Mouse (Mus musculus) kidney, embryonic 14.5 days (tissue): ENCODE results near the gene Clip1. TPM values are rescaled to one million over a fixed set of nuclear protein-coding genes. Genes with fewer than 3 reads are reported as not detected.

Experiments
- ATAC-seq: fragments of 200-750 bp; cut with Nextera tagmentation; 2 replicates; pipeline ENCODE4 v1.8.0; 2017; ENCODE audit warnings: moderate number of reproducible peaks, mild to moderate bottlenecking, moderate TSS enrichment, moderate library complexity; ENCODE audit not compliant: low FRiP score, low TSS enrichment
- H3K27ac ChIP-seq: fragments of 300-500 bp; sonication (generic); 2 replicates; pipeline ENCODE4 v1.5.1; 2014; ENCODE audit warnings: low read depth, mild to moderate bottlenecking, low read length, moderate library complexity, mixed read lengths
- H3K27me3 ChIP-seq: fragments of 300-500 bp; sonication (generic); 2 replicates; pipeline ENCODE4 v1.6.1; 2014; ENCODE audit warnings: mild to moderate bottlenecking, low read length; ENCODE audit not compliant: control insufficient read depth, insufficient read depth
- H3K36me3 ChIP-seq: fragments of 300-500 bp; sonication (generic); 2 replicates; pipeline ENCODE4 v1.6.1; 2014; ENCODE audit warnings: low read length, mixed read lengths; ENCODE audit not compliant: control insufficient read depth, insufficient read depth
- H3K4me1 ChIP-seq: fragments of 300-500 bp; sonication (generic); 2 replicates; pipeline ENCODE4 v1.6.1; 2014; ENCODE audit warnings: low read length, mixed read lengths; ENCODE audit not compliant: control insufficient read depth, insufficient read depth
- H3K4me2 ChIP-seq: fragments of 300-500 bp; sonication (generic); replicated peaks from 2 replicates; pipeline ENCODE4 v1.6.1; 2014; ENCODE audit warnings: low read depth, mild to moderate bottlenecking, low read length
- H3K4me3 ChIP-seq: fragments of 300-500 bp; sonication (generic); 2 replicates; pipeline ENCODE4 v1.5.1; 2014; ENCODE audit warnings: mild to moderate bottlenecking, low read length
- H3K9ac ChIP-seq: fragments of 300-500 bp; sonication (generic); 2 replicates; pipeline ENCODE4 v1.6.1; 2014; ENCODE audit warnings: low read depth, mild to moderate bottlenecking, low read length, moderate library complexity
- H3K9me3 ChIP-seq: fragments of 300-500 bp; sonication (generic); 2 replicates; pipeline ENCODE4 v1.6.1; 2016; ENCODE audit warnings: low read length; ENCODE audit not compliant: control insufficient read depth
- WGBS: fragments of 180-500 bp; shearing (Covaris S2); extraction: QIAGEN DNeasy Blood & Tissue Kit; methylation state at CpG from one replicate; pipeline ENCODE4 v1.1.7; 2014; 5-methylcytosine and 5-hydroxymethylcytosine counted together
- polyA plus RNA-seq: library from polyadenylated mRNA; unstranded; fragments of >200 nt; fragmentation: Nextera tagmentation; extraction: Ambion mirVana; gene quantifications from 2 replicates; pipeline ENCODE4 v1.2.1, GENCODE M21; 2014

Gene Clip1
- polyA plus RNA-seq, 1 experiment from 2014 or later: 32.6 TPM

DNA sequence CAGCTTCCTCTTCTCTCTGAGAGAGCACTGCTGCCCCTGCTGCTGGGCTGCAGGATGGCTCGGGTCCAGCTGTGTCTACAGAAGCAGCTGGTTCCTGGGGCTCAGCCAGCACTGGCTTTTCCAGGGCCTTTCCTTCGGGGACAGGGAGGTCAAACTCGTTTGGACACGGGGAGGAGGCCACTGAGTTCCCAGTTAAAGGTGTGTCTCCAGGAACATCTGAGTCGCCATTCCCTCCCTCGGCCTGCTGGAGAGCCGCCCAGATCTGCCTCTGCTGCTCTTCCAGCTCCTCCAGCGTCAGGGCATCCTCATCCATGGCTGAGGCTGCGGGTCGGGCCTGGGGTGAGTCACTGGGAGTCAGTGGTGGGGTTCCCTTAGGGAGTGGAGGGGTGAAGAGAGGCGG, 16.2 kb upstream of the Clip1 start:
- no peak overlapping the region for H3K9ac ChIP-seq
- no peak overlapping the region for H3K27ac ChIP-seq
- no peak for ATAC-seq
- no peak overlapping the region for H3K4me3 ChIP-seq
- peaks cover 68% of the 10 kb centered on the region for H3K36me3 ChIP-seq
- WGBS: 73% methylated on average over 11 of the region's 11 CpGs
- no peaks in the 10 kb centered on the region for H3K9me3 ChIP-seq
- no peak overlapping the region for H3K4me2 ChIP-seq
- no peaks in the 10 kb centered on the region for H3K27me3 ChIP-seq
- no peaks in the 10 kb centered on the region for H3K4me1 ChIP-seq

DNA sequence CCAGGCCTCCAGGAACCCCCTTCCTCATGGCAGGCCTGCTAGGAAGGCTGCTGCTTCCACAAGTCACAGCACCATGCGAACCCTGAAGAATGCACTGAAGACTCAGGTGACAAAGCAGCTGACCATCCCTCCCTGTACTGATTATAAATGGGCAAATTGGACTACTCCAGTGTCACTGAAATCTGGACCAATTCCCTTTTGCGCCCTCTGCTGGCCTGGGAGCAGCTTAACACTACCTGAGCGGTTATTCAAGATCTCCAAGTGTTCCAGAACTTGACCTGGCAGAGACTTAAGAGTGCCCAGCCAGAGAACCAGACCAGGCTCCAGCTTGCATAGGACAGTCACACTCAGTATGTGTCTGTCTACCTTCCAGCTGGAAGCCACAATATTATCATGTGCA, 14.8 kb upstream of the Clip1 start:
- Histone ChIP-seq H3K9ac (no peak overlapping the region), H3K4me1 (0 out of 2 replicates have a peak, but pooled peaks cover 3% of the 10 kb centered on the region), H3K9me3 (no peaks in the 10 kb centered on the region), H3K27me3 (no peaks in the 10 kb centered on the region), H3K4me3 (no peak overlapping the region), H3K27ac (no peak overlapping the region), H3K36me3 (peaks cover 54% of the 10 kb centered on the region), H3K4me2 (no peak overlapping the region)
- ATAC-seq: peak; percentile 40; the same call in 1 of the 2 replicates
- WGBS: 21% methylated on average over 3 of the region's 3 CpGs

DNA sequence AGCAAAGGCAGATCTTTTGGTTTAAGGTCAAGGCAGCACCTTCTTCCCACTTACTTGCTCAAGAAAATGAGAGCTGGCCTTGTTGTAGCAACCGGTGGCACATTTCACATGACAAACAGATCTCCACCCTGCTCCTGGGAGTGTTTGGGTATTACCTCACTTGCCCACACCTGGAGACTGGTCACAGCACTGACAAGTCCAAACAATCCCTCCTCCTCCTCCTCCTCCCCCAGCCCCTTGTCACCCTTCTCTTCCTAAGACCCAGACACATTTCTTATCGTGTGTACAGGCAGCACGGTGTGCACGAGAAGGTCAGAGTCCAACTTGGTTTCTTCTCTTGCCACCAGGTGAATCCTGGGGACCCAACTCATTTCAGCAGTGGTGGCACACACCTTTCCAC, 12.5 kb upstream of the Clip1 start:
- Histone ChIP-seq H3K4me2 (no peak overlapping the region), H3K9me3 (no peaks in the 10 kb centered on the region), H3K9ac (no peak overlapping the region), H3K27me3 (no peaks in the 10 kb centered on the region), H3K36me3 (peaks cover 33% of the 10 kb centered on the region), H3K27ac (no peak overlapping the region), H3K4me1 (0 out of 2 replicates have a peak, but pooled peaks cover 3% of the 10 kb centered on the region), H3K4me3 (no peak overlapping the region)
- no peak for ATAC-seq
- 73% methylated on average over 4 of the region's 4 CpGs for WGBS

DNA sequence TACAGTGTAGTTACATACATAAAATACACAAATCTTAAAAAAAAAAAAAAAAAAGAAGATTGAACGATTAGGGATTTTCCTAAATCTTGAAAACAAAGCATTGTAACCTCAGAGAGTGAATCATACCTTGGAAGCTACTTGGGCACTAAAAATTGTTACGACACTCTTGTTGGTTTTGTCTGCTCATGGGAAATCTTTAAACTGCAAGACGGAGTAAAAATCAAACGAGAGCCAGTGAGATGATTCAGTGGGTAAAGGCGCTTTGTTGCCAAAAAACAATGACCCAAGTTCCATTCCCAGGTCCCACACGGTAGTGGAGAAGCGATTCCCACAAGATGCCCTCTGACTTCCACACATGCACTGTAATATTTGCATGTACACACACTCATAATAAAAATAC, 11.8 kb upstream of the Clip1 start:
- no peaks in the 10 kb centered on the region for H3K27me3 ChIP-seq
- H3K27ac ChIP-seq: no peak overlapping the region
- no peak overlapping the region for H3K4me2 ChIP-seq
- H3K4me3 ChIP-seq: no peak overlapping the region
- H3K9me3 ChIP-seq: no peaks in the 10 kb centered on the region
- H3K36me3 ChIP-seq: peaks cover 28% of the 10 kb centered on the region
- H3K9ac ChIP-seq: no peak overlapping the region
- 0 out of 2 replicates have a peak, but pooled peaks cover 3% of the 10 kb centered on the region for H3K4me1 ChIP-seq
- no peak for ATAC-seq
- WGBS: 91% methylated on average over 7 of the region's 7 CpGs

DNA sequence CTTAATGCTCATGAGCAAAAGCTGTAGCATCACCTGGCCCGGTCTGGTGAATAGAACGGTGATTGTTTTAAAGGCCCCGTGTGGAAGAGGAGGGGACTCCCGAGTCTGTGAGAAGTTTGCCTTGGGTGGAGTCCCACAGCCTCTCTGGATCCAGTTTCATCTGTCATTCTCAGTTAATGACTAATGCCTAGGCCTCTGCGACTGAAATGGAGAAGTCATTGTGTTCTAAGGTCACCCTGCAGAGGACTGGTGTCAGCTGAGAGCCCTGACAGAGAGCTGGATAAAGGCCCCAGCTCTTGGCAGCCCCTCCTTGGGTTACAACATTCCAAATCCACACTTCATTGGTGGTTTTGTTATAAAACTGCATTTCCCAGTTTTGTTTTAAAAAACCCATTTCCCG, 10.1 kb upstream of the Clip1 start:
- Histone ChIP-seq H3K27me3 (no peaks in the 10 kb centered on the region), H3K4me3 (no peak overlapping the region), H3K9ac (no peak overlapping the region), H3K4me2 (no peak overlapping the region), H3K36me3 (peaks cover 14% of the 10 kb centered on the region), H3K27ac (no peak overlapping the region), H3K4me1 (0 out of 2 replicates have a peak, but pooled peaks cover 3% of the 10 kb centered on the region), H3K9me3 (no peaks in the 10 kb centered on the region)
- ATAC-seq: peak; percentile 46; the same call in 1 of the 2 replicates
- 47% methylated on average over 6 of the region's 6 CpGs for WGBS

DNA sequence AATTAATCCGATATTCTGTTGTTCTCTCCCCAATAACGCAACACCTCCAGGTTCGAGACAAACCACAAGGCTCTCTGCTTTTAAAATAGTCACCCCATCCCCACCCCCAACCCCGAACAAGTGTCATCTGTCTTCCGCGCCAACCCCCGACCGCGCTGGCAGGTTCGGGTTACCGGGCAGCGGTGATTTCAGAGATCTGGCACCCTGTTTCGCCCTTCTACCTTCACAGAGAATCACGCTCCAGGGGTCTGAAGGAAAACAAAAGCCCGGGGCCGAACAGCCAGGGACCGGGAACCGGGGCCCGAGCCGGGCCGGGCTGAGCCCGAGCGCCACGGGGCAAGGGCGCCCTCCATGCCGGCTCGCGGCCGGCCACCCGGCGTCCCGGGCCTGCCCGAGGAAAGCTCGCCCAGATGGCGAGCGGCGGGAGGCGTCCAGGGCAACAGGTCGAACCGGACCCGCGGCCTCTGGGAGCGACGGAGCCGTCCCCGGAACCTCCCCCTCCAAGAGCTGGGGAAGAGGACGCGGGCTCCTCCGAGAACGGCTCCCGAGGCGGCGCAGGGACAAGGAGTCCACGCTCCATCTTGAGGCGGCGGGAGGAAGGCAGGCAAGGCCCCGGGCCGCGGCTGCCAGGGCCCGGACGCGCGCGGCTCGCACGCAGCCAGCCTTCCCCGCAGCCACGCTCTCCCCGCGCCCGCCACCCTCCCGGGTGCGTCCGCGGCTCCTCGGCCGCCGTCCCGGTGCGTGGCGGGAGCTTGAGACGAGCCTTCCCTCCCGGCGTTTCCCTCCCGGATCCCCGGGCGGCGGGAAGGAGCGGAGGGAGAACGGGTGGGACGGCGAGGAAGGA, 819 bp downstream of the Clip1 start:
- Histone ChIP-seq H3K9me3 (no peaks in the 10 kb centered on the region), H3K4me1 (peaks cover 13% of the 10 kb centered on the region), H3K4me2 (peak overlapping the region; percentile 95), H3K36me3 (no peaks in the 10 kb centered on the region), H3K27ac (peak overlapping the region; percentile 81), H3K4me3 (peak overlapping the region; percentile 72), H3K9ac (peak overlapping the region; percentile 96), H3K27me3 (no peaks in the 10 kb centered on the region)
- WGBS: under 1% methylated on average over 78 of the region's 92 CpGs
- peak; percentile 72 for ATAC-seq

DNA sequence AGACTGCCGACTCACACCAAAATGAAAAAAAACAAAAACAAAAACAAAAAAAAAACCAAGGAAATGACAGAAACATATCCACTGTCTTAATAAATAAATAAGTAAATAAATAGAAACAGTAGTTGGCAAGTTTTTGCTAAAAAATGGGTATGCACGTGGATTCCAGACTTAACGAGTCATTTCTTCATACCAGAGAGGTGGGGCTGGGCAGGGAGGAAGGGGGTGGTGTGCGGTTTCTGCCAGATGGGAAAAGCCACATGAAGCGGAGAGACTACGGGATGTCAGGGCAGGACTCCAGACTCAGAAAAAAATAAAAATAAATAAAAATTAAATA, 1.4 kb downstream of the Clip1 start:
- Histone ChIP-seq H3K4me2 (peak overlapping the region; percentile 95), H3K9ac (peak overlapping the region; percentile 96; the same call in 1 of the 2 replicates), H3K36me3 (no peaks in the 10 kb centered on the region), H3K27ac (no peak overlapping the region), H3K4me3 (peak overlapping the region; percentile 72), H3K27me3 (no peaks in the 10 kb centered on the region), H3K9me3 (no peaks in the 10 kb centered on the region), H3K4me1 (peaks cover 13% of the 10 kb centered on the region)
- WGBS: 3% methylated on average over 6 of the region's 6 CpGs
- ATAC-seq: no peak

DNA sequence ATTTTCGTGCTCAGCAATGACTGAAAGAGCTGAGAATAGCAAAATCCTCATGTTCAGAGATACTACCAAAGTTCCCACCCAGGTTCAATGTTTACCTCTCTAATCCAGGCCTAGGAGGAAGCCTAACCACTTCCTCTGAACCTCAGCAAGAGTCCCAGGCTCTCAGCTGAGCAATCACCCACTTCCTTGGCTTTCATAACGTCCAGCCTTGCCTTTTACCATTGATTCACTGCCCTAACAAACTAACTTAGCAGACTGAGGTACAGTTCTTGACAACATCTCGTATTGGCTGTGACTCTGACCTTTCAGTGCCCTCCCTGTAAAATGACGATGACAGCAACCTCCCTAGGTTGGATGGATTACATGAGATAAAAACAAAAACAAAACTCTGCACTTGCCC, 2.0 kb downstream of the Clip1 start:
- Histone ChIP-seq H3K4me2 (peak overlapping the region; percentile 95), H3K4me1 (peaks cover 13% of the 10 kb centered on the region), H3K4me3 (peak overlapping the region; percentile 72; the same call in 1 of the 2 replicates), H3K9ac (no peak overlapping the region), H3K9me3 (no peaks in the 10 kb centered on the region), H3K27ac (no peak overlapping the region), H3K27me3 (no peaks in the 10 kb centered on the region), H3K36me3 (0 out of 2 replicates have a peak, but pooled peaks cover under 1% of the 10 kb centered on the region)
- 36% methylated on average over 4 of the region's 4 CpGs for WGBS
- ATAC-seq: no peak

DNA sequence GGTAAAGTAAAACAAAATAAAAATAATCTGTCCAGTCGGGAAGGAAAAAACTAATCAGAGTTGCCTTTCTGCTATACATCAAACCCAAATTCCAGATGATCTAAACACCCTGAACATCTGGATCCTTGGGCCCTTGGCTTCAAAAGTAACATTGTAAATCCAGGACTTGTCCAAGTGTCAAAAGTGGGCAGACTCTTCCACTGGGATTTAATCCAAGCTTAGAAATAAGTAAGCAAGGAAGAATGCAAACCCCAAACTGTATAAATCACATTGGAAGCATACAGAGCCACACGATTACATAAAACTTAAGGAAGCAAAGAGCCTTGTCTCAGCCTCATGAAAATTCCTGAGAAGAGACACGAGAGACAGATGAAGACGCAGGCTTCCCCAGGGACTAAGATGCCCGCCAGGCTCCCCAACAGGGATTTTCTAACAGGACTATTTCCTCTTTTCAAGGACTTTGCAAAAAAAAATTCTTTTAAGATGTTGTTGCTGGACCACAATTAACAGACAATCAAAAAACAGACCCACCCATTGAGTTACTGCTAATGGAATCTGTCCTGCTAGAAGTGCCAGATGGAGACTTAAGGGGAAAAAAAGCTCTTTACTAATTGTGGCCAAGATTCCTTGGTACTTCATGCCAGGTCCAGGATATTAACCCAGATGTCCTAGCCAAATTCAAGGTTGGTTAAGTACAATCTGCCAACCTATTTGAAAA, 4.7 kb downstream of the Clip1 start:
- Histone ChIP-seq H3K27ac (no peak overlapping the region; the same call in 1 of the 2 replicates), H3K9ac (no peak overlapping the region), H3K4me1 (peaks cover 12% of the 10 kb centered on the region), H3K4me3 (no peak overlapping the region), H3K9me3 (no peaks in the 10 kb centered on the region), H3K36me3 (0 out of 2 replicates have a peak, but pooled peaks cover 2% of the 10 kb centered on the region), H3K27me3 (no peaks in the 10 kb centered on the region), H3K4me2 (no peak overlapping the region)
- no peak for ATAC-seq
- 36% methylated on average over 5 of the region's 5 CpGs for WGBS
